Mouse (Mus musculus) hindbrain, embryonic 10.5 days (tissue): Measurements from ENCODE around the gene Pnrc1. TPM values are rescaled to one million over a fixed set of nuclear protein-coding genes. Genes with fewer than 3 reads are reported as not detected.

Source experiments
- DNase-seq: peaks from one replicate; pipeline ENCODE4 v3.0.0-alpha.2; 2017; ENCODE audit warnings: low spot score
- H3K27ac ChIP-seq: fragments of 300-500 bp; sonication (generic); 2 replicates; pipeline ENCODE4 v1.5.1; 2016; ENCODE audit warnings: mild to moderate bottlenecking, moderate library complexity
- H3K27me3 ChIP-seq: fragments of 300-500 bp; sonication (generic); 2 replicates; pipeline ENCODE4 v1.6.1; 2016; ENCODE audit warnings: mild to moderate bottlenecking; ENCODE audit not compliant: poor library complexity, insufficient read depth, severe bottlenecking
- H3K36me3 ChIP-seq: fragments of 300-500 bp; sonication (generic); 2 replicates; pipeline ENCODE4 v1.6.1; 2016; ENCODE audit warnings: mild to moderate bottlenecking, moderate library complexity
- H3K4me1 ChIP-seq: fragments of 300-500 bp; sonication (generic); replicated peaks from 2 replicates; pipeline ENCODE4 v1.6.1; 2016; ENCODE audit warnings: mild to moderate bottlenecking
- H3K4me3 ChIP-seq: fragments of 300-500 bp; sonication (generic); 2 replicates; pipeline ENCODE4 v1.5.1; 2016; ENCODE audit warnings: mild to moderate bottlenecking, moderate library complexity
- H3K9me3 ChIP-seq: fragments of 300-500 bp; sonication (generic); 2 replicates; pipeline ENCODE4 v1.6.1; 2016; ENCODE audit warnings: mild to moderate bottlenecking, moderate library complexity
- WGBS: fragments of 180-500 bp; shearing (Covaris S2); methylation state at CpG from one replicate; pipeline ENCODE4 v1.1.7; 2016; 5-methylcytosine and 5-hydroxymethylcytosine counted together
- polyA plus RNA-seq: library from polyadenylated mRNA; unstranded; fragments of >200 nt; fragmentation: Nextera tagmentation; extraction: Ambion mirVana; gene quantifications from 2 replicates; pipeline ENCODE4 v1.2.1, GENCODE M21; 2016

Pnrc1 gene
- polyA plus RNA-seq, 1 experiment from 2014 or later: 80.4 TPM

DNA sequence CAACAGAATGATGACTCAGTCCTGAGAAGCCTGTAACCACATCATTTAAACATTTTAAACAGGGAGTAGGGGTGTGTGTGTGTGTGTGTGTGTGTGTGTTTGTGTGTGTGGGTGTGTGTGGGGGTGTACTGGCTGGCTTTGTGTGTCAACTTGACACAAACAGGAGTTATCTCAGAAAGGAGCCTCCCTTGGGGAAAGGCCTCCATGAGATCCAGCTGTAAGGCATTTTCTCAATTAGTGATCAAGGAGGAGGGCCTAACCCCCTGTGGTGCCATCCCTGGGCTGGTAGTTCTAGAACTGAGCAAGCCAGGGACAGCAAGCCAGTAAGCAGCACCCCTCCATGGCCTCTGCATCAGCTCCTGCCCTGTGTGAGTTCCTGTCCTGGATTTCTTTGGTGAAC is 29.7 kb downstream of the Pnrc1 start:
- H3K27ac ChIP-seq: no peak overlapping the region
- no peaks in the 10 kb centered on the region for H3K9me3 ChIP-seq
- no peaks in the 10 kb centered on the region for H3K36me3 ChIP-seq
- H3K4me3 ChIP-seq: no peak overlapping the region
- H3K27me3 ChIP-seq: no peaks in the 10 kb centered on the region
- DNase-seq: no peak
- 0 out of 2 replicates have a peak, but pooled peaks cover 5% of the 10 kb centered on the region for H3K4me1 ChIP-seq

DNA sequence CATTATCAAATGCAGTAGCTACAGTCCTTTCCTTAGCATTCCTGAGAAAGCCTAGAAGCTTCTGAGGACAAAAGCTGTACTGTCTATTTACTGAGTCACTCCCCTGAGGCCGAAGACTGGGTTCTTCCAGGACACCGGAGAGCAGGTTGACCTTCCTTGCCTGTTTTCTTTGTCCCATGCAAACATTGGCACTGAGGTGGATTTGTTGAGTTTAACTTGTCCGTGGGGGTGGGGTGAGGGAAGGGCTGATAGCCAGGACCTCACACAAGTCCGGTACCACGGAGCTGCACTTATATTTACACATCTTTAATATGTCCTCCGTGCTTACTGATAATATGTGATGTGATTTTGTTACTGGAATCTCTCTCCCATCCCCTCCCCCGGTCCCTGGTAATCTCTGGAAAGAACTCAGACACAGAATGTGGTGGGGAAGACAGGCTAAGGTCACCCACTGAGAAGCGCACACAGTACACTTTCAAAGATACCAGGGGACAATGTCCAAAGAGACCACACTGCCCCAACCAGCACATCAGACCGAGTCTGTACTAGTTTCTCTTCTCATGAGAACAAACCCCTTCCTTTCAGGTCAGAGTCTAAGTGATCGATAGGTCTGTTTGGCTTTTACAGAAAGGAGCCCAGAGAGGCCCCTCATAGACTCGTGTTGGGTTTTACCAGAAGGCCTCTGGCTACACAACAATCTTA is 32.5 kb downstream of the Pnrc1 start:
- H3K9me3 ChIP-seq: no peaks in the 10 kb centered on the region
- 0 out of 2 replicates have a peak, but pooled peaks cover 5% of the 10 kb centered on the region for H3K4me1 ChIP-seq
- 77% methylated on average over 11 of the region's 11 CpGs for WGBS
- H3K4me3 ChIP-seq: no peak overlapping the region
- H3K27ac ChIP-seq: no peak overlapping the region
- no peaks in the 10 kb centered on the region for H3K36me3 ChIP-seq
- no peaks in the 10 kb centered on the region for H3K27me3 ChIP-seq
- DNase-seq: no peak

DNA sequence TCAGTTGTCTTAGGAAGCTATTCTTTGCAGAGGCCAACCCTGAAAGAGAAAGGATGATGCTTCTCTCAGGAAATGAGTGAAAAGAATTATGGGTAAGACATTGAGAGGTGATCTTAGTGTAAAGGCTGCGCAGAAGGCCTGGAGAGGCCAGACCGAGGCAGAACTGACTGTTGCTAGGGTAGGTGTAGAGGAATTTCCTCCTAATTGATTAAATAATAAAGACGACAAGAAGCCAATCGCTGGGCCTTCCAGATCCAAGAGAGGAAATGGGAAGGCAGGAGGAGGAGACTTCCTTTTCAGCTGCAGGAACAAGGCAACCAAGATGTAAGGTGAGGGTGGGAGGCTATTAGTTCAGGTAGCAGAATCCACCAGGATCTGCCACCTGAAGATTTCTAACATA is 35.3 kb downstream of the Pnrc1 start:
- H3K9me3 ChIP-seq: no peaks in the 10 kb centered on the region
- H3K27me3 ChIP-seq: no peaks in the 10 kb centered on the region
- WGBS: 52% methylated on average over 4 of the region's 4 CpGs
- no peak overlapping the region for H3K27ac ChIP-seq
- no peak for DNase-seq
- peaks cover 8% of the 10 kb centered on the region for H3K4me1 ChIP-seq
- no peaks in the 10 kb centered on the region for H3K36me3 ChIP-seq
- no peak overlapping the region for H3K4me3 ChIP-seq

DNA sequence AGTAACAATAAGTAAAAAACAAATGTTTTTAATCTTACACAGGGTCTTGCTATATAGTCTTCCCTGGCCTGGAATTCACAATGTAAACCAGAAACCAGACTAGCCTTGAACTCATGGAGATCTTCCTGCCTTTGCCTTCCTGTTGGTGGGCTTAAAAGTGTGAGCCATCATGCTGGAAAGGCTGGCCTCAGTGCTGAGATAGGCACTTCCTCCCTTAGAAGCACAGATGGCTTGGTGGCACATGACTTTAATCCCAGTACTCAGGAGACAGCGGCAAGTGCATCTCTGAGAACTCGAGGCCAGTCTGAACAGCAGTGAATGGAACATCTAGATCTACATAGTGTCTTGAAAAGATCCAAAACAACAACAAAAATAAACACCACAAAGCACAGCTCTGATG is 39.1 kb downstream of the Pnrc1 start:
- H3K36me3 ChIP-seq: peaks cover 4% of the 10 kb centered on the region
- 89% methylated on average over 2 of the region's 2 CpGs for WGBS
- no peak overlapping the region for H3K4me3 ChIP-seq
- no peaks in the 10 kb centered on the region for H3K27me3 ChIP-seq
- H3K27ac ChIP-seq: no peak overlapping the region
- H3K4me1 ChIP-seq: peaks cover 22% of the 10 kb centered on the region
- no peak for DNase-seq
- no peaks in the 10 kb centered on the region for H3K9me3 ChIP-seq

DNA sequence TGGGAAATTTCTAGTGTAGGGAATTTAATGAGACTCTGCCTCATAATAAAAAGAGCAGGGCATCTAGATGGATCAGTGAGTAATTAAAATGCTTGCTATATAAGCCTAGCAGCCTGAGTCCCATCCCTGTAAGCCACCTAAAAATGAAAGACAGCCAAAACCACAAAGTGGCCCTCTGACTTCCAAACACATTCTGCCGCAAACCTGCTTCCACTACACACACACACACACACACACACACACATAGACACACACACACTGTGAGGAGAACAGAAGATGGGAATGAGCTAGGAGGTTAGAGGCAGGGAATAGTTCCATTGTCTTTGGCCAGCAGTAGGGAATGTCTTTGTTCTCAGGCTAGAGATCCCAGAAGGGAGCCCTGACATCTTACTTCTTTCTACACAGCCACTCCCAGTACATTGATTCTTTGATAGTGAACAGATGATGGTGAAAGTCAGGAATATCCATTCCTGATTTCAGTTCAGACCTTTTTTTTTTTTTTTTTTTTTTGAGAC is 40.2 kb downstream of the Pnrc1 start:
- Histone ChIP-seq H3K27me3 (no peaks in the 10 kb centered on the region), H3K4me1 (peaks cover 23% of the 10 kb centered on the region), H3K36me3 (peaks cover 15% of the 10 kb centered on the region), H3K4me3 (no peak overlapping the region), H3K9me3 (no peaks in the 10 kb centered on the region), H3K27ac (peak overlapping the region; percentile 100)
- DNase-seq: peak; percentile 8
- 57% methylated on average over 1 of the region's 1 CpGs for WGBS

DNA sequence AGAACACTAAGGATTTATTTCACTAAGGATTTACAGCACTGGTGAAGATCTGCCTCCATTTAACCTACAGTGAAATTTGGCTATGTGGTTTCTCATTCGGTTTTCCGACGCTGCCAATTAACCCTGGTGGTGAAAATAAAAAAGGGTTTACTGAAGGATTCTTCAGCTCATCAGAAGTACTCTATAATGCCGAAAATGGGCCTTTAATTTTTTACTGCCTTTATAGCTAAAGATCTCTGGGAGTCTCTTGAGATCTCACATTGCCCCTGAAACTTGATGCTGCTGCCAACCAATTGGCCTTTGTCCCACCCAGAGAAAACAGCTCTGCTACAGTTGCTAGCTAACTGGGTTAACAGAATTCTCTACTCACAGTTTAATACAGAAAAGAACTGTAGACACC is 41.0 kb downstream of the Pnrc1 start:
- Histone ChIP-seq H3K27me3 (no peaks in the 10 kb centered on the region), H3K4me1 (peaks cover 23% of the 10 kb centered on the region), H3K9me3 (no peaks in the 10 kb centered on the region), H3K36me3 (peaks cover 23% of the 10 kb centered on the region), H3K4me3 (peak overlapping the region; percentile 99), H3K27ac (peak overlapping the region; percentile 100)
- 3% methylated on average over 4 of the region's 4 CpGs for WGBS
- DNase-seq: no peak

DNA sequence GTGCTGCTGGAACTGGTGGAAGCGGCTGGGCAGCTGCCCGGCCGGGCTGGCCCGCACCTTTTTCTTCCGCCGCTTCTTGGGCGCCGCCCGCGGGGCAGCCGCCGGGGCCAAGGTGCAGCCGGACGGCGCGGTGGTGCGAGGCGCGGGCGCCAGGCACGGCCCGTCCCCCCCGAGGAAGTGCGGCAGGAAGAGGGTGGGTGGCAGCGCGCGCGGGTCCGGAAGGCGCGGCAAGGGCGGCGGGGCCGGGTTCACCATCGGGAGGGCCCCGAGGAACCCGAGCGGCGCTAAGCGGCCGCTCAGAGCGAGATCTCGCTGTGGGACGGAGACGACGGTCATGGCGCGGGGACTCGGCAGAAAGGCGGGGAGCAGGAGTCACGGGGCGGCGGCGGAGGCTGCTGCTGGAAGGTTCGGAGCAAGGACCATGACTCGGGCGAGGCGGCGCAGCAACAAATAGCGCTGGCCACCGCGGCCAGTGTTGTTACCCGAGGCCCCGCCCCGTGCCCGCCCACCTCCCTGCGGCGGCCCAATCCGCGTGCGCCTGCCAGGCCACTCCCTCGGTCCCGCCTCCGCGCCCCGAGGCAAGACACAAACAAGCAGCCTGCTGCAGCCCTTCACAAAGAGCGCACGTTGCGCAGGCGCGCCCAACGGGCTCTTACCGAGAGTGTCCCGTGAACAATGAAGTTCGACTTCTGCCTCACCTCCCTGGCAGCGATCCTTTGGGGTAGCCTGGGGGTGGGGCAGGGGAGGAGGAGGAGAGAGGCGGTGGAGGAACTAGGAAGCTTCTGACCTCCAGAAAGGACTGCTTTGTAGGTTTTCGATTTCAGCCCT is 41.7 kb downstream of the Pnrc1 start:
- Histone ChIP-seq H3K27ac (peak overlapping the region; percentile 100), H3K4me3 (peak overlapping the region; percentile 99), H3K9me3 (no peaks in the 10 kb centered on the region), H3K27me3 (no peaks in the 10 kb centered on the region), H3K4me1 (peaks cover 23% of the 10 kb centered on the region), H3K36me3 (peaks cover 30% of the 10 kb centered on the region)
- DNase-seq: peak; percentile 99
- WGBS: under 1% methylated on average over 85 of the region's 88 CpGs

DNA sequence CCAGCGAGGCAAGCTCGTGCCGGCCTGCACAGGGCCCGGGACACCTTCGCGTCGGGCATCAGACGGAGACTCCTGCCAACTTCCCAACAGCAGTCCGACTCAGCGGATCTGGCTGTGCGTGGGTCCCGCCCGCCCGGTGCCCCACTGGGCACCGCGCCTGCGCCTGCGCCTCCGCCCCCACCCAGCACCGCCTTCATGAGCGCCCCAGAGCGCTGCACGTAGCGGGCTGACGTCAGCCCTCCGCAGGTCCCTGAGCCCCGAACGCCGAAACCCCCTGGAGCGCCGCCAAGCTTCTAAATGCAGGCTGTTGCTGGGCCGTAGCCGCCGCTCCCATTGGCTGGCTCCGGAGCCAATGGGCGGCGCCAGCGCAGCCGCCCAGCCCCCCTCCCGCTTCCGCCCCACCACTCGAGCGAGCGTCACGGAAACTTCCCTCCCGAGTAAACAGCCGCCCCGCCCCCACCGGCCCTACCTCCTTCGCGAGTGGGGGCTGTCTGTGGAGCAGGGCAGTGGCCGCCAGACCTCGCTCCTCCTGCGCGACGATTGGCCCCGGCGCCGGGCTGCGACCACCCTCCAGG is 42.4 kb downstream of the Pnrc1 start:
- WGBS: under 1% methylated on average over 60 of the region's 60 CpGs
- no peaks in the 10 kb centered on the region for H3K9me3 ChIP-seq
- H3K27ac ChIP-seq: peak overlapping the region; percentile 100
- H3K36me3 ChIP-seq: peaks cover 37% of the 10 kb centered on the region
- H3K4me1 ChIP-seq: peaks cover 23% of the 10 kb centered on the region
- no peaks in the 10 kb centered on the region for H3K27me3 ChIP-seq
- DNase-seq: peak; percentile 96
- H3K4me3 ChIP-seq: peak overlapping the region; percentile 99

DNA sequence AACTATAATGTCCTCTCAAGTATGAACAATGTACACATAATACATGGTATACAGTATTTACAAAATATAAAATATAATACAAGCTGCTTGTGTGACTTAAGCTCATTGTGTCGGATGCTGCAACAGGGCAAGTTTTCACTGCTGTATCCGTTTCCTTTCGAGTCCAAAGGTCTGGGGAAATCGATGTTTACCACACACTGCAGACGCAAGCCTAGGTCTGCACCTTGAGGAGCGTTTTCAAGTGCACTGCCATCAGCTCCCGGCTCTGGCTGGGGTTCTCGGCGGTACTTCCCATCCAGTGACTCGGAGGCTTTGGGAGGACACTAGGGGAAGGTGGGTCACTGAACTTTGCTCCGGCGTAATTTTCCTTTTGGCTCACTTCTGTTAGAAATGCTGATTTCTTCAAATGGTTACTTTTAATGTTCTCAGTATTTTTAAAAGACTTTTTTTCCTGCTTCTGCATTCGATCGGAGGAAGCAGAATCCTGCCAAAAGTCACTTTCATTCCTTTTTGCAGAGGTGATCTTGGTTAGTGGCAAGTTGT is 44.0 kb downstream of the Pnrc1 start:
- Histone ChIP-seq H3K4me3 (peak overlapping the region; percentile 99; the same call in 1 of the 2 replicates), H3K27me3 (no peaks in the 10 kb centered on the region), H3K27ac (no peak overlapping the region), H3K9me3 (no peaks in the 10 kb centered on the region), H3K36me3 (peaks cover 43% of the 10 kb centered on the region), H3K4me1 (peaks cover 23% of the 10 kb centered on the region)
- no peak for DNase-seq
- WGBS: 94% methylated on average over 14 of the region's 14 CpGs

DNA sequence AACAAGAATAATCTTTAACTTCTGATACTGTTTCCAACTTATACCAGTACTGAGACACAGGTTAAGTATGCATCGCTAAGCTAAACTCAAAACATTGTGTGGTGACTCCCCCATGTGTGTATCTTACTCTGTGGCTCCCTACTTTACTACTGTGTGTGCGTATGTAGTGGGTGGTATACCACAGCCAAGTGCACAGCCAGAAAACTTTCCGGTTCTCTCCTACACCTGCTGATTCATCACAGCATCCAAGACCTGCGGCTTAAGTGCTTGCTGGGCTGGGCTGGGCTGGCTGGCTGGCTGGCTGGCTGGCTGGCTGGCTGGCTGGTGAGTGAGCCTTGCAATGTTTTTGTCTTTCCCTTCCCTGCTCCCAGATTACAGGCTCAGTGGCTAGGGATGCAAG is 46.0 kb downstream of the Pnrc1 start:
- Histone ChIP-seq H3K4me1 (peaks cover 13% of the 10 kb centered on the region), H3K4me3 (no peak overlapping the region), H3K9me3 (no peaks in the 10 kb centered on the region), H3K27ac (no peak overlapping the region), H3K36me3 (peaks cover 43% of the 10 kb centered on the region), H3K27me3 (no peaks in the 10 kb centered on the region)
- no peak for DNase-seq
- WGBS: 94% methylated on average over 4 of the region's 4 CpGs

DNA sequence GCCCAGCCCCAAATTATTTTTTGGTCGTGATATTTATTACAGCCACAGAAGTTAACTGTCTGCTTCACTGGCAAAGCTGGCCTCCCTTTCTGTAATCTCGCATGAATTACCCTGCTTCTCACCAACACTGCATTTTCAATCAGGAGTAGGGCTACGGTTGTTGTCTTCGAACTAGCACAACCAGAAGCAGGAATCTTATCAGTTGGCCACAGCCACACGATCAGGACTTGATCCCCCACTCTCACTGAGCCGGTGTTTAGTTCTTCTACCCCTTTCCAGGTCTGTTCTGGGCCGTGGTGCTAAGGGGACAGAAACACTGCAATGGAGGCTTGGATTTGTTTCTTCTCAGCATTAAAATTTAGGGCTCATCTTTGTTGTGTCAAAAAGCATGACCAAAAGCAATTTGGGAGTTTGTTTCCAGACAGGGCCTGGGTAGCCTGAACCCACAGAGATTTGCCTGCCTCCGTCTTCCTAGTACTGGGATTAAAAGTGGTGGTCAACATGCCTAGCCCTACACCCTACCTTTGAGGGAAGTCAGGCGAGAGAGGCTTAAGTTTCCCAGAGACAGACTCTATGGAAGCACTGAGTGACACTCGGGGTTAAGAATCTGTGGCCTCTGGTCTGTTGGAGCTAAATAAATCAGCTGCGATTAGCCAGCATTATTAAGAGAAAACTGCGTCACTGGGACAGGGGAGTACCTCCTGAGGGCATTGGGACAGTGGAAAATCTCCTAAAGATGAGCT is 46.8 kb downstream of the Pnrc1 start:
- Histone ChIP-seq H3K27me3 (no peaks in the 10 kb centered on the region), H3K4me3 (no peak overlapping the region), H3K9me3 (no peaks in the 10 kb centered on the region), H3K36me3 (peaks cover 43% of the 10 kb centered on the region), H3K4me1 (peaks cover 12% of the 10 kb centered on the region), H3K27ac (no peak overlapping the region)
- DNase-seq: no peak
- 87% methylated on average over 12 of the region's 12 CpGs for WGBS

DNA sequence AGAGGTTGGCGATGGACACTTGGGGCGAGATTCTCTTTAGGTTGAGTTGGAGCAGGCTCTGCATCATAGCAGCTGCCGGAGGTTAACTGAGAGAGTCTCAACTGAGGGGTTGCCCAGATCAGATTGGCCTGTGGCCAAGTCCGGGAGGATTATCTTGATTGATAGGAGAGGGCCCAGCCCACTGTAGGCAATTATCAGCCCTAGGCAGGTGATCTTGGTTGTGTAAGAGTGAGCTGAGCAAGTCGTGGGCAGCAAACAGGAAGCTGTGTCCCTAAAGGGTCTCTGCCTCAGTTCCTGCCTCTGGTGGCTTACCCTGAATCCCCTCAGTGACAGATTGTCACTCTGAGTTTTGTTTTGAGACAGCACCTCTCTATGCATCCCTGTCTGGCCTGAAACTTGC is 47.4 kb downstream of the Pnrc1 start:
- DNase-seq: no peak
- Histone ChIP-seq H3K27me3 (no peaks in the 10 kb centered on the region), H3K27ac (no peak overlapping the region), H3K4me1 (peaks cover 12% of the 10 kb centered on the region), H3K9me3 (no peaks in the 10 kb centered on the region), H3K36me3 (peaks cover 43% of the 10 kb centered on the region), H3K4me3 (no peak overlapping the region)
- 84% methylated on average over 5 of the region's 5 CpGs for WGBS
